Mouse (Mus musculus): ENCODE results near the gene Tsr3.

The Tsr3 gene

DNA sequence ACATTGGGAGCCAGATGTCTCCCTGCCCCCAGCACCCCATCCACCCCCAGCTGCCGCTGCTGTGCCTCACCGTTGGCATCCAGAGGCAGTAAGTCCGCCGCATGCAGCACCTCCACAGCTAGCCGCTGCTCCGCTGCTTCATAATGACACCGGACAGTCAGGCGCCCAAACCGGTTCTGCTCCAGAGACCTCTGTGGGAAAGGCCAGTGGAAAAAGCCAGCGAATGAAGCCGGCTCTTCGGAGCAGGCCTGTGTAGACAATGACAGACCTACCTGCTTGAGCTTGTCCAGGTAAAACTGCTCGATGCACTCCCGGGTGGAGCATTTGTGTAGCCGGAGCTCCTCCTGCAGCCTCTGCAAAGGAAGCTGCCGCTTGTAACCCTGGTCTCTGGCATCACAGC, 4.3 kb downstream of the Tsr3 start:
- peak; percentile 86 for DNase-seq (ENCODE audit: low spot score)

DNA sequence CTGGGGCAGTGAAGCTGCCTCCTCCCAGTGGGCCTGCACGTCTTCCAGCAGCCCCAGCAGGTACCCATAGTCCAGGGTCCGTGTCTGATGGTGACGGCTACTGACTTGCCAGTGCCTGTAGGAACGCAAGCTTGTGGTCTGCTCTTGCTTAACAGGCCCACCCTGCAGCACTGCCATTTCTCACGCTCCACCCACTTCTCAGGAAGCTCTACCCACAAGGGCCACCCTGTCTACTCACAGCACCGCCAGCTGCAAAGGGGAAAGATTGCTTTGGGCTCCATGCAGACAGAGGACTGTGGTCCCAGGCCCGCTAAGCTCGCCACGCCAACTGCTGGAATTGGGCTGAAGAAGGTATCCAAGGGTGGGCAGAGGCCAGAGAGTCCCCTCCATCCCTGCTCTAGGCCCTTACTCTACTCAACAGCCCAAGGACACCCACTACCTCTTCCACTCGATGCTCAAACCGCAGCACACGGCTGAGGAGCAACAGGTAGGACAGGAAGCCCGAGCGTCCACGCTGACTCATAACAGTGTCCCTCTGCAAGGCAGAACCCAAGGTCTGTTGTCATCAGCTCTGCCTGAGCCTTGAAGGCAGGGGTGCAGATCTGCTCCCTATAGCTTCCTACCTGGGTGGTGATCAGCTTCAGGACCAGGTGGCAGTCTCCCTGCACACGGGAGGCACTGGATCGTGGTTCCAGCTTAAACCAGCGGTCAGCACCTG, 8.2 kb downstream of the Tsr3 start:
- no peak for DNase-seq (ENCODE audit: low spot score)

DNA sequence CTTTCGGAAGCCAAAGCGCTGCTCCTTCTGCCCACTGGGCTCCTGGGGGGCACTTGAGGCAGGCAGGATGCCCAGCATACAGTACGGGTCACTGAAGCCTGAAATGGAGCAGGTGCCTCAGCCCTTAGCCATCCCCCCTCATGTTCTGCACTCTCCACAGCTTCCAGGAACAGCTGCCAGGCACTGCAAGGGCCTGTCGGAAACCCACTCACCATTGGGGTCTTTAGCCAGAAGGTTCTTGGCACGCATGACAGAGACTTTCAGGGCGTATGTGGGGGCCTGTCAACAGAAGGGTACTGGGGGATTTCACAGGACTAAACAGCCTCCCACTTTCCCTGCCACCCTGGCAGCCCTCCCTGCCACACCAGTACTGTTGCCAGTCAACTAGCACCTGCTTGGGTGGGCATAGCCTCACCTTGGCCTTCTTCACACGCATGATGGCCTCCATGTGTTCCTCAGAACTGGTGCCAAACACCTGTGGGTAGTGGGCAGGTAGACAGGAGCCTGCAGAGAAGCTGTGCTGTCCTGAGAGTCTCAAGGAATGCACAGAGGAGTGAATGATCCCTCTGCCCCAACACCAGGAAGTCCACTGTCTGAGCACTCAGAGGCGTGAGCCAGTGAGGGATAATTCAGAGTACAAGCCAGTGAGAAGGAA, 10.3 kb downstream of the Tsr3 start:
- DNase-seq (ENCODE audit: low spot score): no peak

DNA sequence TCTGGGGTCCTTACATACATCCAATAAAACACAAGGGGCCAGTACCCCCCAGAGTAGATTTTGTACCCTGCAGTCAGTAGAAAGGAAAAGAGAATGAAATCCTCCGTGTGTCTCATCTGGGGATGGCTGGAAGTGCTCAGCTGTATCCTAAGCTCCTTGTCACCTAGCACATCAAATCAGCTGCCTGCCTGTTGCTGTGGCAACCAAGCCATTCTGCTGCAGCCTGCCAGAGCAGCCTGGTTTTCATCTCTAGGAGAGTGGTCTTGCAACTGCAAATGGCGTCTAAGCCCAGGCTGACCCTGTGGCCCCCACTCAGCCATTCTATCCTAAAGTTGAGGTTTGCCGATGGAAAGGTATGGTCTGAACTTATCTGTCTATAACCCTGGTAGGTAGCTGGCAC, 12.7 kb downstream of the Tsr3 start:
- DNase-seq (ENCODE audit: low spot score): no peak

DNA sequence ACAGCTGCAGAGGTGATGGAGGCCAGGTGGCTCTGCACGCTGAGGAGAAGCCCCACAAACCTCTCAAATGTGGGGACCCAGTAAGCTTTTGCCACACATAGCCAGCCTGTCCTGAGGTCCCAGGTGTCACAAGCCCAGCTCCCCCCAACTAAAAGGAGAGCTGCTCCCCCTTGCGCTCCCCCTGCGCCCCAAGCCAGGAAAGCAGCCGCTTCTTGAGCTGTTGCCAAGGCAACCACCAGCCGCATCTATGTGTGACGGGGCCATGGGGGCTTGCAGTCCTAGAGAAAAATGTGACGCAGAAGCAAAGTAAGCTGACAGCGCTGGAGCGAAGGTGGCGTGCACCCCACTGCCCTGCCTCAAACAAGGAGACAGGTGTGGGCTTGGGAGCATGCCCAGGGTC, 13.8 kb downstream of the Tsr3 start:
- no peak for DNase-seq (ENCODE audit: low spot score)

DNA sequence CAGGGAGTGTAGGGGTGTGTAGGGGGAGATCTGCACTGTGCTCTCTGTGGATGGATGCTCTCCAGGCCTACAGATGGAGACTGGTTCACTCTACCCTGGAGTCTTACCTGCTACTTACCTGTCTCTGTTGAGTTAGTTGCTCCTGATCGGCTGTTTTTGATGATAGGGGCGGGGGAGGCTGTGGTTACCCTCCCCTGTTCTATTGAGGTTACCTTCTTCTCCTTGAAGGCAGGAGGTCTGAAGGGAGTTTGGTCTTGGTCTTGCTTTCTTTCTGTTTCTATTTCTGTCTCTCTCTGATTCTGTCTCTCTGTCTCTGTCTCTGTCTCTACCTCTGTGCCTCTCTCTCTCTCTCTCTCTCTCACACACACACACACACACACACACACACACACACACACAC, 15.1 kb downstream of the Tsr3 start:
- DNase-seq (ENCODE audit: low spot score): no peak

DNA sequence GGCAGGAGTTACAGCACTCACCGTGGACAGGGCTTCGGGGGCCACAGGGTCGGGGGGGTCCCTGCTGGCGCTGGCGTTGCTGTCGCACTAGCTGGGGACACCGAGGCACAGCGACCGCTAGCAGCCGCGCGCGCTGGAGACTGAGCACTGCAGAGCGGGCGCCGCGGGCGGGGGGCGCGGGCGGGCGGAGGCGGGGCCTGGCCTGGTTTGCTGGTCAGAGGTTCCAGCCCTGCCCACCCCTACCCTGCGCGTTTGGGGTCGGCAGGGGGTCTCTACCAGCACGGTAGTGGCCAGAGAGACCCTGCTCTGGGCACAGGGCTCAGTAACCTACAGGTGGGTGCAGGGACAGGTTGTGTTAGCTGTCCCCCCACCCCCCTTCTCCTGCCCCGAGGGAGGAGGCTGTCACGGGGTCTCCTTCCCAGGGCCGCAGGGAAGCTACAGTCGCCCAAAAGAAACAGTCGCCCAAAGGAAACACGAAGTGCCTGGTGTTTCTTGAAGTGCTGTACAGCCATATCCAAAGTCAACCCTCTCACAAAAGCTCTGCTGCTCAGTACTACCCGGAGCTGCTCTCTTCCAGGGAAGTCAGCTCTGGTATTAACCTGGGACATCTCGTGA, 16.3 kb downstream of the Tsr3 start, which contains the start of gene Baiap3:
TSS of gene Baiap3 (minus strand) at position 225 of the 615 bp plus-strand sequence.
- DNase-seq (ENCODE audit: low spot score): no peak

DNA sequence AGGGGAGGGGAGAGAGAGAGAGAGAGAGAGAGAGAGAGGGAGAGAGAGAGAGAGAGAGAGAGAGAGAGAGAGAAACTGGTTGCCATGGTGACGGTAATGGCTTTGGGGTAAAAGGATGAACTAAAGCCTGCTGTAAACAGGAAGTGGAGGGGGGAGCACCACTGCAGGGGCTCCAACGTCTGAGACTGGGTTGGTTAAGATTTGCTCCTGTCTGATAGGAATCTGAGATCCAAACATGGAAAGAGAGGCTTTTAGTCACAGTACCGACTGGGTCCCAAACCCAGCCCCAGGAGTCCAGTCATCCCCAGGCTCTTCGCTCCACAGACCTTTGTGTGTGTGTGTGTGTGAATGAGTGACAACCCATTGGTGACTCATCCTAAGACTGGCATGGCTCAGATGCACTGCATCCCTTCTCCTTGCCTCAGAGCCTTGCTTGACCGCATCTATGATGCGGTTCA, 17.9 kb downstream of the Tsr3 start:
- DNase-seq (ENCODE audit: low spot score): no peak

DNA sequence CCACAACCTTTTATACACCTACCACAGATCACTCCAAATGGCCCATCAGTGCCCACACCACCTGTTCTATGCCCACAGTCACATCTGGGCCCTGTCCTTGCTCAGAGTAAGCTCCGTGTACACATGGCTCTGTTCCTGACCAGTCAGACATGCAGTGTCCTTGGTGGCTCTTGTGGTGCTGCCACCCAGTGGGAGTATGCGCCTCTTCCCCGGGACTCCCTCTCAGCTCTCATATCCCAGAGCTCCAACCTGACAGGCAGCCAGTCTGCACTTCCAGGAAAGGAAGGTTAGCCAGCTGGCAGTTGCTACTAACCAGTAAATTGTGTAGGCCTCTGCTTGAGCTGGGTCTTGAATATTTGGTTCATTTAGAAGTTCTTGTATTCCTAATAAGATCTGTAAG, 24.5 kb downstream of the Tsr3 start:
- DNase-seq (ENCODE audit: low spot score): no peak

DNA sequence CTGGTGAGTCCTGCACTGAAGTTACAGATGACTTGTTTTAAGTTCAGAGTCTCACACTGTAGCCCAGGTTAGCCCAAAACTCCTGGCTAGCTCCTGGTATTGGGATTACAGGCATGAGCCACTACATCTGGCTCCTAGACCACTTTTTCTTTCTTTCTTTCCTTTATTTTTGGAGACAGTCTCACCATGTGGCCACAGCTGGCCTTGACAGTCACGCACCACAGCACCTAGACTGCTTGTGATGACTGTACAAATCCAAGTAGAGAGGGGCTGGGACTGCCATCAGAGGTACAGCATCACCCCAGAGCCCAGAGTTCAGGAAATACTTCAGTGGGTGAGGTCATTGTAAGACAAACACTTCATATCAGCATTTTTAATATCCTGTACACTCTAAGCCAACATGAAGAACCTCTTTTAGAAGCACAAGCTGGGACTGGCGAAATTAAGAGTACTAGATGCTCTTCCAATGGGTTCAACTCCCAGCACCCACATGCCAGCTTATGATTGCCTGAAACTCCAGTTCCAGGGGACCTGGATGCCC, 30.9 kb downstream of the Tsr3 start:
- DNase-seq (ENCODE audit: low spot score): no peak

DNA sequence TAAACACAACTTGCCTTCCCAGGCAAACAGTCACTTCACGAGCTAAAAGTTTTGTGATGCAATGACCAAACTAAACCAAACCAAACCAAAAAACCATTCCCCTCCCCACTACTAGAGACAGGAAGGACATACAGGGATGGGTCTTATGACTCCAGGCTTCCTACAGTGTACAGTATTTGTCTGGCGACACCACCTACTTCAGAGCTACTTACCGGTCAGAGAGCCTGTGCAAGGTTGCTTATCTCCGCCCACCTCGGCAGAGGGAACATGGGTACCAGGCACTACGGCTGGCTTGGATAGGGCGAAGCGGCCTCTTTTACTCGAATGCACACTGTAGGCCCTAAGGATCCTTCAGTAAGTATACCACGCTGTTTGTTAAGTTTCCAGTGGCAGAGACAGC, 32.4 kb downstream of the Tsr3 start:
- peak; percentile 30 for DNase-seq (ENCODE audit: low spot score)

DNA sequence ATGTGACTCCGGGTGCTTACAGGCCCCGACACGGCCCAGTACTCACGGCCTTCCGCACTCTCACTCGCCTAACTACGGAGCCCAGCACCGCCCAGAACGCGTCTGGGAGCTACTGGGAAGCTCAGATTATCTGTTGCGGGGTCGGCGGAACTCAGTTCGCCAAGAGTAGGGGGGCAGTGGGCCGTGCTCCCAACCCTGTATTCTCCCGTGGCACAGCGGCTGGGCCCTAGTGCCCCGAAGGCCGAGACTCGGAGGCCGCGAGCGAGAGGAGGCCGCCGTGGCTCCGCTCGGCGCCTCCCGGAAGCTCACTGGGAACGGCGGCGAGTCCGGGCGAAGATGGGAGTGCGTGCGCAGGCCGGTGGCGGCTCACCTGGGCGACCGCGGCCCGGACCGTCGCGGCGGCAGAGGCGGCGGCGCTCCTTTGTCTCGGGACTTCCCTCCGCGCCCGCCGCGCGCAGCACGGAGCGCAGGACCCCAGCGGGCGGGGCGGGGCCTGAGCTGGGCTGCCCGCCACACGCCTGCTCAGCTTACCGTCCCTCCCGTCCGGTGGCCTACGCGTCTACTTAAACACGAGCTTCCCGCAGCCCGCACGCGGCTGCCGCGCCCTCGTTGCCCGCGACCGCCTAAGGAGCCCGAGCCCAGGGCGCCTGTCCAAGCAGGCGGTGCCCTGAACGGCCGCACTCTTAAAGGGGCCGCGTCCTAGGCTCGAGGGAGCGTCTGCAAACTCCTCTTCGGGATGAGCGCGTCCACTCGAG, 33.2 kb downstream of the Tsr3 start:
- DNase-seq (ENCODE audit: low spot score): peak; percentile 89

DNA sequence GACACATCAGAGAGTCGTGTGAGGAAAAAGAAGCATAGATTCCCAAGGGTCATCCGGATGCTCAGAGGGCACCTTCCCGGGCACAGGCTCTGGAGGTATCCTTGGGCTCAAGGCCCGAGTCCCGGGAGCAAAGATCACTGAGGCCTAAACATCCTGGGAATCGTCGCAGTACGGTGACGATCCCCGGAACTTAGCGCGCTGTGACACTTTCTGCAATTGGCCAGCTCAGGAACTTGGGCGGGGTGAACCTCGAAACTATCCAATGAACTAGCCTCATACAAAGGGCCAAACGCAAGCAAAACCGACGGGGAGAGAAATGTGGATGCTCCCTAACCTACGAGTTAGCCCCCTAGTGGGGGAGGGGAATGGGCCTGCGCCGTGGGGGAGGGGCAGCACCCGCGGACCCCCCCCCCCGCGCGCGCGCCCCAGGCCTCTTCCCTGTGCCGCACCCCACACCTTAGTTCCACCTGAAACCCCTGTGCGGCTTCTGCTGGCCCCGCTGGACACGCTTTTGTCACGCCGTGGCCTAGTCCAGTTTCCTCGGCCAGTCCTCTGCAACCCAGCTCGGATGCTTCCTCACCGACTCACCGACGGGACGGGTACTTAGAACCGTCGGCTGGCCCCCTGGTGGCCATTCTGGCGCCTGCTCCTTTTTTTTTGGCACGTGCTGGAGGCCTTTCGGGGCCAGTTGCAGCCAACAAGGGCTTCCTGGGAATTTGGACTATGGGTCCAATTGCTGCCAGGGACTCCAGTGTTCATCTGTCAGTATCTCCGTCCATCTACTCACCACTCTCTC, 33.9 kb downstream of the Tsr3 start:
- DNase-seq (ENCODE audit: low spot score): peak; percentile 92

DNA sequence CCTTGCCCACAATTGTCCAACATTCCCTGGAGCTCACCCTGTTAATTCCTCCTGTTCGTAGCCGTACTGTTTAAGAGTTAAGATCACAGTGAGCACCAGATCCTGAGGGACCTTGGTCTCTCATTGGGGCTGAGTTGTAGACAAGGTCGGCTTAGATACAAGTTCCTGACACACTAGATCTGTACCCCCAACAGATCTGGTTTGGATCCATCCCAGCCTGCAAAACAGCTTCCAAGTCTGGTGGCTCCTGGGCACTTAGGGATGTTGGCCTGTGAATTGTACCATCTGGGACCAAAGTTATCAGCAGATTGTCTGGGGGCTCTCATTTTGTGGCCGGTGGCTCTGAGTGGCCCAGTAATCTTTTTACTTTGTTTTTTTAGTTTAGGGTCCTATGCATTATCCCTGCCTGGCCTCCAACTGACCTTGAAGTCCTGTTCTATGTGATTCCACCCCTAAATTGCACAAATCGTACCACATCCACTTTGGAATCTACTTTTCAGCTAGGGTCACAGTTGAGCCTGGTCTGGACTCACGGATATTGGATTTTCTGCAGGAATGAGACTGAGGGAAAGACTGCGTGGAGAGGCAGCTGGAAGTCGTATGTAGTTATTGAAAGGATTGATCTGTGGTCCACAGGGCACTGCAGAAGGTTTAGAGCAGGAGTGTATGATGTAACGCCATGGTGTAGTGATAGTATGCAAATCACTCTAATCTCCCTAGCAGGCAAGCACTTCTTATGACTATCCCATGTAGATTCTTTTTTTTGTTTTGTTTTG, 34.8 kb downstream of the Tsr3 start, which contains the start of gene Ube2i:
TSS of gene Ube2i (minus strand) at position 52 of the 776 bp plus-strand sequence.
- no peak for DNase-seq (ENCODE audit: low spot score)

DNA sequence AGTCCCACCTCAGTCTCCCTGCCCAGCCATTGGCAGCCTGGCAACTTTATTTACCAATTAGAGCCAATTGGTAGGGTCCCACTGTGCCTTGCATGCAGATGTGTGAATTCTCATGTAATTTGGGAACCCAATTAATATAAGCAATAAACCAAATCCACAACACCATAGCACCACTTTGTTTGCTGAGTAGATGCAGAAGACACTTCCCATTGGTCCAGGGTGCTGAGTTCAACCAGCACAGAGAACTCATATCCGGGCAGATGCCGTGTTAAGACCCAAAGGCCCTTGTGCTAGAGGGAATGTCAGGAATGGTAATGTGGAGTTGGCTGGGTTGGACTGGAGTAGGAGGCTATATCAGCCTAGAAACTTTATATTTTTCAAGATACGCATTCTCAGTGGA, 35.9 kb downstream of the Tsr3 start:
- DNase-seq (ENCODE audit: low spot score): no peak

DNA sequence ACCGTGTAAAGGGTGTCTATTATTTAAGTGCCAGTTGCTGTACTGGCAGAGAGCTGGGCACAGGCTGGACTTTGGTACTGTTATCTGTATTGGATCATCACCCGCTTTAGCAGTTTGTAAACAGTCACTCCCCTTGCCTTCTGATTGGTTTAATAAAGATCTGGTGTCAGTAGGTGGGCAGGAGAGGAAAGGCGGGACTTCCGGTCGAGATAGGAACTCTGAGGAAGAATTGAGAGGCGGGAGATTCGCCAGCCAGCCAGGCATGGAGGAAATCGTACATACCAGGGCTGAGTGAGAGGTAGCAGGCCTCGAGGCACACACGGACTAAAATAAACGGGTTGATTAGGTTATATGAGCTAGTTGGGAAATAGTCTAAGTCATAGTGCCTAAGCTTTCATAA, 42.2 kb downstream of the Tsr3 start:
- peak; percentile 72 for DNase-seq (ENCODE audit: low spot score)

DNA sequence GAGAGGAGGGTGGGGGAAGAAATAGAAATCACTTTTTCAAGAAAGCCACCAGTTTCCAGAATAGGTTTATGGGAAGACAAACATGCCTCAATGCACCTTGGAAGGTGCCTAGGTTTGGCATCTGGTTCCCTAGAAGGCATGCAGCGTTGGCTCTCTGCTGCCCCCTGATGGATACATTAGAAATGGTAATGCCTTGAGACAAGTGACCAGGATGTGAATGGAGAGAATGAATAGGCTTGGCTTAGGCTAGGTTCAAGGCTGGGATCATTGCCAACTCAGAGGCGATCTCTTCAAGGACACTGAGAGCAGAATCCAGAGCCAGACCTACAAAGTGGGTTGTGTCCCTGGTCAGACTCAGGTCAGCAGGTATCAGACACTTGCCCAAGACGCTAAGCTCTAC, 45.1 kb downstream of the Tsr3 start:
- DNase-seq (ENCODE audit: low spot score): peak; percentile 72

DNA sequence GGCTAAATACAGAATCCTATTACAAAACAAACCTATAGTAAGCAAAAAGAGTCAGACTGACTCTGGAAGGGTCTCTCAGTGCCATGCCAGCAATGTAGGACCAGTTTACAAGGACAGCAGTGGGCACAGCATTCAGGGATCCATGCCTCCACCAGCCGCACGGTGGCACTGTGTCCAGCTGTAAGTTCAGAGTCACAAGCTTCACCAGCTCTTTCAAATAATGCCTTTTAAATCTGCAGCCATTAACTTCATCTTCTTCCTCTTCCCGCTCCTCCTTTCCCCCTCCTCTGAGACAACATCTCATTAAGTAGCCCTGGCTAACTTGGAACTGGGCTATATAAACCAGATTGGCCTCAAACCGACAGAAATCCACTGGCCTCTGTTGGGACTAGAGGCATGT, 48.9 kb downstream of the Tsr3 start:
- peak; percentile 45 for DNase-seq (ENCODE audit: low spot score)

DNA sequence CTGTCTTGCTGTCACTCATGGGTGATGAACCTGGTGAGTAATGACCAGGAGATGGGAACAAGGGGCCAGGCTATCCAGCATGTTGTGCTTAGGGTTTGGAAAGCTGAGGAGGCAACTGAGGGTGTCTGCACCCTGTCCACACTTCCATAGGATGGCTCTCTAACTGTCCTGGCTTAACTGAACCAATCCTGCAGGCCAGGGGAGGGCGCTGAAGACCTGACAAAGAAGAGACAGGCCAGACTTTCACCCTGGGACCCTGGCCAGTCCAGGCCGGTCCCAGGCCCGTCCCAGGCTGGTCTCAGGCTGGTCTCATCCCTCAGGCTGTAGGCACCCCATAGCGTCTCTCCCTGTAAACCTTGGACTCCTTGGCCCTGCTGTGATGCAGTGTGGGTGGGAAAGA, 50.4 kb downstream of the Tsr3 start:
- DNase-seq (ENCODE audit: low spot score): no peak

All from urinary bladder, postnatal 14 days (tissue).